Mouse (Mus musculus) midbrain, embryonic 16.5 days (tissue): Measurements from ENCODE around the gene Timp4. TPM values are rescaled to one million over a fixed set of nuclear protein-coding genes. Genes with fewer than 3 reads are reported as not detected.

Source experiments
- polyA plus RNA-seq: library from polyadenylated mRNA; unstranded; fragments of >200 nt; fragmentation: Nextera tagmentation; extraction: Ambion mirVana; gene quantifications from 2 replicates; pipeline ENCODE4 v1.2.1, GENCODE M21; 2015

The Timp4 gene
- polyA plus RNA-seq, 1 experiment from 2014 or later = 17.3 TPM

Other genes starting within 250 kb of the Timp4 start
- gene Tamm41, start 214.3 kb downstream of the Timp4 start, polyA plus RNA-seq = 47.0 and 51.5 TPM in 2 replicates
- 45.1 and 59.3 TPM in 2 replicates for gene Syn2, start 117.3 kb downstream of the Timp4 start, polyA plus RNA-seq
- not detected in 2 replicates for gene Gm17482, start 24.9 kb downstream of the Timp4 start, polyA plus RNA-seq
- 0.39 and 0.53 TPM in 2 replicates for gene Pparg, start 108.7 kb upstream of the Timp4 start, polyA plus RNA-seq